Mouse (Mus musculus): ENCODE data around the gene Snai1. TPM values are rescaled to one million over a fixed set of nuclear protein-coding genes. Genes with fewer than 3 reads are reported as not detected.

Gene Snai1
- polyA plus RNA-seq, 1 experiment: not detected

DNA sequence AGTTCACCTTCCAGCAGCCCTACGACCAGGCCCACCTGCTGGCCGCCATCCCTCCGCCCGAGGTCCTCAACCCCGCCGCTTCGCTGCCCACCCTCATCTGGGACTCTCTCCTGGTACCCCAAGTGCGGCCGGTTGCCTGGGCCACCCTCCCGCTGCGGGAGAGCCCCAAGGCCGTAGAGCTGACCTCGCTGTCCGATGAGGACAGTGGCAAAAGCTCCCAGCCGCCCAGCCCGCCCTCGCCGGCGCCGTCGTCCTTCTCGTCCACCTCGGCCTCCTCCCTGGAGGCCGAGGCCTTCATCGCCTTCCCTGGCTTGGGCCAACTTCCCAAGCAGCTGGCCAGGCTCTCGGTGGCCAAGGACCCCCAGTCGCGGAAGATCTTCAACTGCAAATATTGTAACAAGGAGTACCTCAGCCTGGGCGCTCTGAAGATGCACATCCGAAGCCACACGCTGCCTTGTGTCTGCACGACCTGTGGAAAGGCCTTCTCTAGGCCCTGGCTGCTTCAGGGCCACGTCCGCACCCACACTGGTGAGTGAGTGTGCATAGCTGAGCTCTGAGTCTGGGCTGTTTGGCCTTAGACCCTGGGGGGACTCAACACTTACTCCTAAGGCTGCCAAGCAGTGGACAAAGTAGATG, 794 bp downstream of the Snai1 start:
- Histone ChIP-seq H3K27ac (ENCODE audit: insufficient read depth, low read depth, low read length) (no peak overlapping the region), H3K4me1 (ENCODE audit: control insufficient read depth, insufficient read depth, low read length) (peaks cover 26% of the 10 kb centered on the region), H3K4me3 (ENCODE audit: insufficient read depth, low read depth, low read length) (peak overlapping the region; percentile 14; the same call in 1 of the 2 replicates)
- WGBS: 71% methylated on average over 34 of the region's 34 CpGs
- TF ChIP-seq POLR2A (IDR thresholded peaks at IDR 0.05; ENCODE audit: insufficient read depth, low read depth, low read length): no peak
- no peak for TF ChIP-seq CTCF (IDR thresholded peaks at IDR 0.05; ENCODE audit: insufficient read depth, low read depth, low read length)

DNA sequence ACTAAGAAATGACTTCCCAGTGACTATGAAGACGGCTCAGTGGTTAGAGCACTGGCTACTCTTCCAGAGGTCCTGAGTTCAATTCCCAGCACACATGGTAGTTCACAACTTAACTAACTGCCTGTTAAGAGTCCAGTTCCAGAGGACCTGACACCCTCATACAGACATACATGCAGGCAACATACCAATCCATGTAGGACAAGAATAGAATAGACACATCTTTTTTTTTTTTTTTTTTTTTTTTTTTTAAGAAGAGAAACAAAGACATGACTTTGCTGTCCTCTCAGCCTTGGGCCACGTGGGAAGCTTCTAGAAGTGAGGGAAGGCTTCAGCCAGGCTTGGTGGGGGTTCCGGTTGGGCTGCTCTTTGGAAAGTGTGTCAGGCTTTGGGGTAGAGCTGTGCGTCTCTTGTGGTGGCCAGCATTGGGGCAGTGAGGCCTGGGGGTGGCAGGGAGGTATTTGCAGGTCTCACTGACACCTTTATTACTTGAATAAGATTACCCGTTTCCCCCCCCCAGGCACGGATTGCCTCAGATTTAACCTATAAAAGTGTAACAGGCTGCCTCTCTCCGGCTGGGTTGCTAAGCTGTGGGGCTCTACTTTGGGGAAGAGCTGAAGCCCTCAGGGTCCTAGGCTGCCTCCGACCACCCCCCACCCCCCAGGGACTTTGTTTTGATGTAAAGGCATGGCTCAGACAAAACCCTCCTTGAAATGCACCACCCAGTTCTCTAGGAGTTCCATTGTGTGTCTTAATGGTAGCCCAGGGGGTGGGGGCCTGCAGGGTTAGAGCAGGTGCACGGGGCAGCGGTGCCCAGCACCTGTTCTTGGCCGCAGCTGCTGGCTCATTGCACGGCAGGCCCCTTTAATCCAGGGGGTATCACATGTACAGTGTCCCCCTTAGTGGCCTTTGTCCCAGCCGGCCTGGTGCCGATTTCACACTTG, 1.8 kb downstream of the Snai1 start:
- H3K4me3 ChIP-seq (ENCODE audit: insufficient read depth, low read depth, low read length): no peak overlapping the region
- TF ChIP-seq CTCF (IDR thresholded peaks at IDR 0.05; ENCODE audit: insufficient read depth, low read depth, low read length) (no peak), POLR2A (IDR thresholded peaks at IDR 0.05; ENCODE audit: insufficient read depth, low read depth, low read length) (no peak)
- 65% methylated on average over 14 of the region's 14 CpGs for WGBS
- no peak overlapping the region for H3K27ac ChIP-seq (ENCODE audit: insufficient read depth, low read depth, low read length)
- peaks cover 35% of the 10 kb centered on the region for H3K4me1 ChIP-seq (ENCODE audit: control insufficient read depth, insufficient read depth, low read length)

DNA sequence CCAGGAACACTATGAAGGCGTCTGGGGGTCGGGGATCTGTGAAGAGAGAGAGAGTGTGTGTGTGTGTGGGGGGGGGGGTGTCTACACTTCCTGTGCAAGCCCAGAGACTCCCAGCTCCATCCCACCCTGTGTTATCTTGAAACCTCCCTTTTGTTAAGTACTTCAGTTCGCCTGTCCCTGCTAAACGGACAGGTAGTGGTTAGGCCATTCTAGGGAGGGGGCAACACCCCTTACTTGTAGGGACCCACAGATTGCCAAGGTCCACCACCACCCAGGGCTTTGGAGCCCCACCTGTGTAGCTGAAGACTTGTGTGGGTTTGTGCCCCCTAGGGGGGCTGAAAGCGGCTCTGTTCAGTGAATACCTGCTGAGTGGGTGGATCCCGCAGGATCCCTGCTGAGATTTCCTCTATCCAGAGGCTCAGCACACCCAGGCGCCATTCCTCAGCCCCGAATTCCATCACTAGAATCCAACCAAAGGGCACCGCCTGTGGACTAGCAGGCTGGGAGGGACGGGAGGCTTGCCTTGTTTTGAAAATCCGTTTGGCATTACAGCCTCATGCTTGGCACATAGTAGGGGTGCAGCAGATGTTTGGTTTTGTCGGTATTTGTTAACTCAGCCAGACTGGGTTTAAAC, 2.6 kb downstream of the Snai1 start:
- WGBS: 58% methylated on average over 12 of the region's 12 CpGs
- TF ChIP-seq POLR2A (IDR thresholded peaks at IDR 0.05; ENCODE audit: insufficient read depth, low read depth, low read length) (no peak), CTCF (IDR thresholded peaks at IDR 0.05; ENCODE audit: insufficient read depth, low read depth, low read length) (no peak)
- Histone ChIP-seq H3K4me3 (ENCODE audit: insufficient read depth, low read depth, low read length) (no peak overlapping the region; the same call in 1 of the 2 replicates), H3K27ac (ENCODE audit: insufficient read depth, low read depth, low read length) (no peak overlapping the region), H3K4me1 (ENCODE audit: control insufficient read depth, insufficient read depth, low read length) (peaks cover 35% of the 10 kb centered on the region)

DNA sequence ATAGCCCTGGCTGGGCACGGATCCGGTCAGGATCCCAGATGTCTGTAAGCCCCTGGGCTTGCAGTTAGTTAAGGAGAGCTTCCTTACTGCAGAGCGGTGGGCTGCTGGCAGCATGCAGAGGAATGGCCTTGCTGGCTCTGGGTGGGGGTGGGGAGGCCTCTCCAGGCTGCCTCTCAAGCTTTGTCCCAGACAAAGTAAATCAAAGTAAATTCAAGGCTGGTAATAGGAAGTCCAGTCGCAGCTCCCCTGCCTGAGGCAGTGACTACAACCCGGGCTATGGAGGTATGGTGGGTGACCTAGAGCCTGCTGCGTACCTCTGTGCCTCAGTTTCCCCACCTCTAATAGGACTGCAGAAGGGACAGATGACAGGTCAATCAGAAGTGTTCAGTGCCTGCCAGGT, 3.3 kb downstream of the Snai1 start:
- TF ChIP-seq POLR2A (IDR thresholded peaks at IDR 0.05; ENCODE audit: insufficient read depth, low read depth, low read length) (no peak), CTCF (IDR thresholded peaks at IDR 0.05; ENCODE audit: insufficient read depth, low read depth, low read length) (no peak)
- H3K27ac ChIP-seq (ENCODE audit: insufficient read depth, low read depth, low read length): no peak overlapping the region
- H3K4me3 ChIP-seq (ENCODE audit: insufficient read depth, low read depth, low read length): no peak overlapping the region
- 57% methylated on average over 6 of the region's 6 CpGs for WGBS
- peaks cover 35% of the 10 kb centered on the region for H3K4me1 ChIP-seq (ENCODE audit: control insufficient read depth, insufficient read depth, low read length)

DNA sequence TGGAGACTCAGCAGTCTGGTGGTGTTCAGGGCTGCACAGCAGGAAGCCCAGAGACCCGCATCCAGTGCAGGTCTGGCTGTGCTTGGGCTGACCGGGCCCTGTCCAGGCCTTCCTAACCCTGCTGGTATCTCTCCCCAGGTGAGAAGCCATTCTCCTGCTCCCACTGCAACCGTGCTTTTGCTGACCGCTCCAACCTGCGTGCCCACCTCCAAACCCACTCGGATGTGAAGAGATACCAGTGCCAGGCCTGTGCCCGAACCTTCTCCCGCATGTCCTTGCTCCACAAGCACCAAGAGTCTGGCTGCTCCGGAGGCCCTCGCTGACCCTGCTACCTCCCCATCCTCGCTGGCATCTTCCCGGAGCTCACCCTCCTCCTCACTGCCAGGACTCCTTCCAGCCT, 3.8 kb downstream of the Snai1 start:
- H3K4me3 ChIP-seq (ENCODE audit: insufficient read depth, low read depth, low read length): no peak overlapping the region
- WGBS: 91% methylated on average over 12 of the region's 12 CpGs
- TF ChIP-seq POLR2A (IDR thresholded peaks at IDR 0.05; ENCODE audit: insufficient read depth, low read depth, low read length) (no peak), CTCF (IDR thresholded peaks at IDR 0.05; ENCODE audit: insufficient read depth, low read depth, low read length) (no peak)
- H3K27ac ChIP-seq (ENCODE audit: insufficient read depth, low read depth, low read length): no peak overlapping the region
- peaks cover 35% of the 10 kb centered on the region for H3K4me1 ChIP-seq (ENCODE audit: control insufficient read depth, insufficient read depth, low read length)

DNA sequence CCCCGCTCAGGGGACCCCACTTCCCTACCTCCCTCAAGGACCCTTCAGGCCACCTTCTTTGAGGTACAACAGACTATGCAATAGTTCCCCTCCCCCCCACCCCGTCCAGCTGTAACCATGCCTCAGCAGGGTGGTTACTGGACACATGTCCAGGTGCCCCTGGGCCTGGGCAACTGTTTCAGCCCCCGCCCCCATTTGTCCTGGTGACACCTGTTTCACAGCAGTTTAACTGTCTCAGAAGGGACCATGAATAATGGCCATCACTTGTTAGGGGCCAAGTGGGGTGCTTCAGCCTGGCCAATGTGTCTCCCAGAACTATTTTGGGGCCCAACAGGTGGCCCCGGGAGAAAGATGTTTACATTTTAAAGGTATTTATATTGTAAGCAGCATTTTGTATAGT, 4.4 kb downstream of the Snai1 start:
- TF ChIP-seq POLR2A (IDR thresholded peaks at IDR 0.05; ENCODE audit: insufficient read depth, low read depth, low read length) (no peak), CTCF (IDR thresholded peaks at IDR 0.05; ENCODE audit: insufficient read depth, low read depth, low read length) (no peak)
- Histone ChIP-seq H3K4me1 (ENCODE audit: control insufficient read depth, insufficient read depth, low read length) (peaks cover 32% of the 10 kb centered on the region), H3K4me3 (ENCODE audit: insufficient read depth, low read depth, low read length) (no peak overlapping the region), H3K27ac (ENCODE audit: insufficient read depth, low read depth, low read length) (no peak overlapping the region)
- 91% methylated on average over 4 of the region's 4 CpGs for WGBS

DNA sequence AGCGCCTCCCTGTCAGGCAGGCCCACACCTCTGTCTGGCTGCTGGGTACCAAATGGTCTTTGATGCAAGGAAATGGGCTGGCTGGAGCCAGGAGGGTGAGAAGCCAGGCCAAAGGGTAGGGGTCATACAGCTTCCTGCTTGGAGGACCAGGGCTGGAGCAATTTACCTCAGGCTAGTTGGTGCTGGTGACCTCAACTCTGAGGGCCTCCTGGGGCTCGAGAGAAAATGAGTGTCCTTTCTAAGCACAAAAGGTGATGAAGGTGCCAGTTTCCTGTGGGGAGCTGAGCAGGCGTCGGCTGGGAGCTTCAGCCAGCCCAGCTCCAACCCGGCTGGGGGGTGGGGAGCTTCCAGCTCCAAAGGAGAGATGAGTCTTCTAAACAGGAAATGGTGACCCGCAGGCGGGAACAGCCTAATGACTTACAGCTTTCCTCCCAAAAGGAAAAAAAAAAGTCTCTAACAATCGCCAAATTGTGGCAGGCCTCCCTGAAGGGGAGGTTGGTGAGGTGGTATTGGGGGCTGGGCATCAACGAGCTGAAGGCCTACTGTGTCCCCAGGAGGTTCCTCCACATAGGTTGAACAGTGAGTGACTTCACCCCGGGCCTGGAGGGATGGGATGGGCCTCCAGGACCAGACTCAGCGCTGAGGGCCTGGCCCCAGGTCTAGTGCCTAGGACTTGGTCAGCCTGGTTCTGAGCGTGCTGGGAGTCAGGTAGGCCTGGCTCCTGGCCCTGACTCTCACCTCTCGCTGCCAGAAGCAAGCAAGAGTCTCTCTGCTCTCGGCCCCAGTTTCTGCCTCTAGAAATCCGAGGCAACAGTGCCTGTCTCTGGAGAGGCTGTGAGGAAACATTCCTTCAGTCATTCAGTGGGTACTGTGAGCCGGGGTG, 5.4 kb downstream of the Snai1 start:
- no peak for TF ChIP-seq POLR2A (IDR thresholded peaks at IDR 0.05; ENCODE audit: insufficient read depth, low read depth, low read length)
- no peak for TF ChIP-seq CTCF (IDR thresholded peaks at IDR 0.05; ENCODE audit: insufficient read depth, low read depth, low read length)
- no peak overlapping the region for H3K27ac ChIP-seq (ENCODE audit: insufficient read depth, low read depth, low read length)
- H3K4me3 ChIP-seq (ENCODE audit: insufficient read depth, low read depth, low read length): no peak overlapping the region
- 44% methylated on average over 16 of the region's 16 CpGs for WGBS
- peaks cover 23% of the 10 kb centered on the region for H3K4me1 ChIP-seq (ENCODE audit: control insufficient read depth, insufficient read depth, low read length)

DNA sequence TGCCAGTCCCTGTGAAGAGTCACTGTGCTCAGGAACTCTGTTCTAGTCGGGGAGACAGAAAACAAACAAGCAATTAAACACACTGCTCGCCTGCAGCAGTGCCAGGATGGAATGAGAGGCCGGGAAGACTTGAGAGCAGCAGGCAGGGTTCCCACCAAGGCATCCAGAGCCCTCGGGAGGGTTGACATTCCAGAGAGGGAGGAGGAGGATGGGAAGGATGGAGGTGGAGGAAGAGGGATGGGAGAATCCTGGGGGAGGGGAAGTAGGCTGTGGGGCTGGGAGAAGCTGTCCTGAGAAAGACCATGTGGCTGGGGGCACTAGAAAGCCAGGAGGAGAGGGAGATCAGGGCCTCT, 6.0 kb downstream of the Snai1 start:
- TF ChIP-seq CTCF (IDR thresholded peaks at IDR 0.05; ENCODE audit: insufficient read depth, low read depth, low read length) (no peak), POLR2A (IDR thresholded peaks at IDR 0.05; ENCODE audit: insufficient read depth, low read depth, low read length) (no peak)
- WGBS: 3% methylated on average over 4 of the region's 4 CpGs
- Histone ChIP-seq H3K4me1 (ENCODE audit: control insufficient read depth, insufficient read depth, low read length) (peaks cover 23% of the 10 kb centered on the region), H3K4me3 (ENCODE audit: insufficient read depth, low read depth, low read length) (no peak overlapping the region), H3K27ac (ENCODE audit: insufficient read depth, low read depth, low read length) (no peak overlapping the region)

All from olfactory bulb, adult 2 months (tissue).